Mouse (Mus musculus): ENCODE measurements at regions not wholly inside any gene's neighbourhood (a gene's known extent, or its start where the extent isn't known, plus 50 kb on each side); places are given as distances from the start of the nearest gene placed in this dataset.
A peak's percentile ranks its signal among the peaks of the same experiment; 100 is the strongest.

DNA sequence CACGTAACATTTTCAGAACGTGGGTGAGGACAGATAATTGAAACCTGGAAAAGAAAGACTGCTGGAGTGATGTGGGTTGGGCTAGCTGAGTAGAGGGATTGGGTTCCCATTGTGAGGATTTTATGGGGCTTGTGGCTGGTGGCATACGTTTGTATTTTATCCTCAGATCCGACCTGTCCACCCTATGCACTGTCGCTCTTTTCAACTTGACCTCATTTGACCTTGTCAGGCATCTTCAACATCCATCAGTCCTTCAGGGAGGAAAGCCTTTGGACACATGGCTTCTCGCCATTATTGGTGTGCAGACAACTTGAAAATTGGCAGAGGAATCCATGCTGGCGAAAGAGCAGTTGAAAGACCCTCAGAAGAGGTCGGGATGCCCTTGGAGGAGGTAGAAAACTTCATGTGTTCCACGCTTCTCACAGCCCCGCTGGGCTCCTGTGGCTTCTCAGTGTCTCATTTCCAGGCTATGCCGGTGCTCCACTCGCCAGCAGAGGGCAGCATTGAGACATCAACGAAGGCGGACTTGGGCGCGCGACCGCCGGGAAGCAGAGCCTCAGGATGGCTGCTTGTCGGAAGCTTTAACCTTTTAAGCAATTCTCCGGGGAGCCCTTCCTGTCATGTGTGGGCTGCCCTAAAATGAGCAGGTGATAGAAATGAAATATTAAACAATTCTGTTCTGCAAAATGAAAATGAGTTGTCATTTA, 896.8 kb upstream of the Car8 start:
- TF ChIP-seq CTCF (IDR thresholded peaks at IDR 0.05; ENCODE audit: insufficient read depth, low read depth, low read length) (peak; percentile 91), POLR2A (IDR thresholded peaks at IDR 0.05; ENCODE audit: insufficient read depth, low read depth, low read length) (no peak)
